Mouse (Mus musculus) activated CD4-positive, CD25-positive, alpha-beta regulatory T cell, adult 4 months (primary cell): Measurements from ENCODE around the gene Wwtr1. TPM values are rescaled to one million over a fixed set of nuclear protein-coding genes. Genes with fewer than 3 reads are reported as not detected.

ENCODE experiments used
- ATAC-seq: one replicate; pipeline ENCODE4 v1.8.0; 2017
- polyA plus RNA-seq, 2 experiments: library from polyadenylated mRNA; unstranded; fragments of 100-300 nt; shearing (Covaris generic); gene quantifications; one replicate each; pipeline ENCODE4 v1.2.1; 2017

Wwtr1 gene
- polyA plus RNA-seq, 2 experiments from 2014 or later = 0.09 TPM; not detected in 1

DNA sequence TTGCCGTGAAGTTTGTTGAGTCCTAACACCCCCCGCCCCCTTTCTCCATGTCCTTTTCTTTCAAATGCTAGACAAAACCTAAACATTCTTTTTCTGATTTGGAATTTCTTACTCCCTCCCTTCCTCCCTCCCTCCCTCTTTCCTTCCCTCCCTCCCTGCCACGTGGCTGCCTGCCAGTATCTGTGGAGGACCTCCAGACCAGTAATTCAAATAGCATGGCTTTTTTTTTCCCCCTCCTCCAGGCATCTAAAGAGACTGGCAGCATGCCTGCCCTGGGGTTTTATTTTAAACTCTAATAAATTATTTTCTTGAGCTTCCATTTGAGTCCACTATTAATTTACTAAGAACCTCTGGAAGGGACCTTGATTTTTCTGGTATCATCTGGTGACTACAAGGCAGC lies 130.0 kb downstream of the Wwtr1 start:
- ATAC-seq = no peak

DNA sequence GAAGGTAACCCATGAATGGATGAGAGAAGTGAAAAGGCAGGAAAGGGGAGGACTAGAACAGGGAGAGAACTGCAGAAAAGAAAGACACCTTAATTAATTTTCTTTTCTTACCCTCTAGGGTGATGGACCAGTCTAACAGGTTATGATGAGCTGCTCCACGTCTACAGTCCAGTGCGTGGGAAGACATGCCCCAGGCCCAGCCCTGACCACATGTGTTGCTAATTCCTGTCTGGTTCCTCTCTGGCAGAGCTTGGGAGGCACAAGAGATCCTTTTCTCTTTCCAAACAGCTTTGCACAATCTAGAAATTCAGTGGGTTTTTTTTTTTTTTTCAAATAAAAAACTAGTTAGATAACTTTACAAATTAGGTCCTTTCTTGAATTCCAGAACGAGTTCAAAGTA lies 134.8 kb downstream of the Wwtr1 start:
- no peak for ATAC-seq

DNA sequence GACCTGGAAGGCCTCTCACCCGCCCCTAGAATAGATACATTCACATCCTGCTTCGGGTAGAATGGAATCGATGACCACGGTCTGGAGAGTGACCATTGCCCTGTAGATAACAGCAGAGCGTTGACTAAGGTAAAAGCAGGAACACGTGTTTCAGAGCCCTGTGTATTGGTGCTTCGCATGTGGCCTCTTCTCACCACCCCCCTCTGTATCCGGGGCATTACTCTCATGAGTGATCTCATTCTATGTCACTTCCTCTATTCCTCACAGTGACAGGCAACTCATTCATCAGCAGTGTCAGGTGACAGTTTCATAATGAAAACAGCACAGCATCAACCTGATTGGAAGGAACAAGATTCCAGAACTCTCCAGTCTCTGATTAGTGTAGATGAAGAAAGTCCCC lies 140.3 kb downstream of the Wwtr1 start:
- ATAC-seq = no peak

DNA sequence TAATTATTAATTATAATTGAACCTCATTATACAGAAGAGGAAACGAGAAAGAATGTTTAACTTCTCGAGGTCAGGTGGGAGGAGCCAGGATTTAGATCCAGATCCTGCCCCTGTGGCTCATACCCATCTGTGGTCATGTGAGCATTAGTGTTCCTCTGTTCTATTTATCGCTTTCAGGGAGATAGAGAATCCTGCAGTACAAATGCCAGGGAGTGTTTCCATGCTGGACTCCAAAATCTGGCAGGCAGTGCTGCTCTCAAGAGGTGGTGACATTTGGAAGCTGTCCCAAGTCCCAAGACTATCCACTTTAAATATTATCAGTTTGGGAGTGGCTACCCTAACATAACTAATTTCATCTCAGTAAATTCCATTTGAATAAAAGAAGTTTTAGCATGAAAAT lies 144.0 kb downstream of the Wwtr1 start:
- ATAC-seq = no peak

DNA sequence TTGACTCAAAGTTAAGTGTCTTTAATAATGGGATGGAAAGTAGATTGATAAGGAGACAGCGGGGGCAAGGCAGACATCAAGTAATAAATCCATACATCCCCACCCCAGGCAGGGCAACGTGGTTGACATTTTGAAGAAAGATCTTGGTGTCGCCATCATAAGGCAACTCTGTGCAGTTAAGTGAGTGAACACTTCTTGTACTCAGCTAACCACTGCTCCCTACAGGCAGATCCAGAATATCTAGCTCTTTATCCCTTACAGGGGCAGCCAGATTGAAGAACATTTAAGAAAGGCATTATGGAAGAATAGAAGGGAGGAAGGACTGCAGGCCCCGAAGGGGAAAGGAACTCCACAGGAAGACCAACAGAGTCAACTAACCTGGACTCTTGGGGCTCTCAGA lies 146.2 kb downstream of the Wwtr1 start:
- ATAC-seq = no peak

DNA sequence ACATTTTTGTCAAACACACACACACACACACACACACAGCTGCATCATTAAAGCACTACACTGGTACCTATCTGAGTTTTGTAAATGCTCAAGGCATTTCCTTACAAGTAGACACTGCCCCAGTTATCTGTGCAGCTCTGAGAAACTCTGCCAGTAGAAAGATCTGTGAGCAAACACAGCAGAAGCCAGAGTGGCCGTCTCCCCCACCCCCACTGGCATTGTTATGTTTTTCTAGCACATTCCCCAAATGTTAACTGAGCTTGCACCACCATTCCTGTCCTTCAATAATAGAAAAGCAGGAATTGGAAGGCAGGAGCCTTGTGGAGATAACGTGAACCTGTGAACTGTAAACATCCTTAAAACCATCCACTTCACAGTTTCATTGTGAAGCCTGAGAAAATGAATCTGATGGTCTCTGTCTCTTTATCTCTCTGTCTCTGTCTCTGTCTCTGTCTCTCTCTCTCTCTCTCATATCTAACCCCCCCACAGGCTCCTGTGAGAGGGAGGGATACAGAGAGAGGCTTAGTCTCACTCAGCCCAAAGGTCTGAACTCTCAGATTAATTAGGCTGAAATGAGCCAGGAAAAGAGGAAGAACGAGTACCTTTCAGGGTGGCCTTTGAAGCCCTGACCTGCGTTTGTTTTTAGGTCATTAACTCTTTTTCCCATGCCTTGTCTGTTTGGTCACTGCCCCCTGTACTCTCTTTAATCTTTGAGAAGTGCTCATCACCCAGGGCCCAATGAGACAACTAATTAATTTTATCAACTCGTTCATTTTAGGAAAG lies 146.8 kb downstream of the Wwtr1 start:
- ATAC-seq = no peak

DNA sequence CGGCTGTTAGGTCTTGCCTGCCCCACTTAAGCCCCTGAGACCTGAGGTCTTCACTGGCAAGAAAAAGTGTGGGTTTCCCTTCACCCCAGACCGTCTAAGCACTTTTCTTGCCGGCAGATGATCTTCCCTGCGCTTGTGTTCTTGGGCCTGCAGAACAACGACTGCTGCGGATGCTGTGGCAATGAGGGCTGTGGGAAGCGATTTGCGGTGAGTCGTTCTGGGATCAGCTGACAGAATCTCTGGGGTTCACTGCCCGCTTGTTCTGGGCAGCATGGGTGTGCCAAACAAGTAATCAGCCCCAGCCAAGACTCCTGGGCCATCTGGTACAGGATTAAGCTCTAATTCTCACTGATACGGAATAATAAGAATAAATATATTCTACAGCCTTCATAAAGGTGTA lies 149.4 kb downstream of the Wwtr1 start:
- ATAC-seq = no peak

DNA sequence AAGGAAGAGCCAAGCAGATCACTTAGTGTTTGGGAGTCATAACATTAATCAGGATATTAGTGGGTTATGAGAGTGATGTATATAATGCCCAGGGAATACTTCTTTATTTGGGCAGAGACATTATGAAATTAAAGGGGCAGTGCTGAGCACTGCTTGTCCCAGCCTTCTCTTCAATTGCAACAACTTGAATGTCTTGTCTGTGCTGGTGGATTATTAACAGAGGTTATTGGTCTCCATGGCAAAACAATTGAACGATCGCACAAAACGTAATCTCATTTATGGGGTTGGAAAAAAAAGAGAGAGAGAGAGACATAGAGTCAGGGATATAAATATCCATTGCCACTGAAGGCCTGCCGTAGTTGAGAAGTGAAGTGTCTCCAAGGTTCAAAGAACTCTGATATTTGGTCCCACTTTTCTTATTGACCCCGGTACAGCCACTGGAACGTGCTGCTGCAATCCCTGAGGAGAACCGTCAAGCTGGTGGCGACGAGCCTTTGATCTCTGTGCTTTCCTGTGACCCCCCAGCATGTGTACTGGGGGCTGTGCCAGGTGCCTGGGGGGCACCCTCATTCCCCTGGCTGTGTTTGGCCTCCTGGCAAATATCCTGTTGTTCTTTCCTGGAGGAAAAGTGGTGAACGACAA lies 150.5 kb downstream of the Wwtr1 start, which contains the start of gene Tm4sf4:
Tm4sf4 (plus strand) TSS at position 226 of the 642 bp plus-strand sequence.
- ATAC-seq = no peak

DNA sequence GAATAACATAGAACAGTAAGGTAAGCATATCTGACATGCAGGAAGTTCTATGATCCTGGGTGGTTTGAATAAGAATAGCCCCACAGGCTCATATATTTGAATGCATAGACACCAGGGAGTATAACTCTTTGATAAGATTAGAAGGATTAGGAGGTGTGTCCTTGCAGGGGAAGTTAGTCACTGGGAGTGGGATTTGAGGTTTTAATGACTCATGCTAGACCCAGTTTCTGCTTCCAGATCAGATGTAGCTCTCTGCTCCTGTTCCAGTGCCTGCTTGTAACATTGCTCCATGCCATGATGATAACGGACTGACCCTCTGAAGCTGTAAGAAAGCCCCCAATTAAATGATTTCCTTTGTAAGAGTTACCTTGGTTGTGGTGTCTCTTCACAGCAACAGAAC lies 155.1 kb downstream of the Wwtr1 start:
- ATAC-seq = no peak

DNA sequence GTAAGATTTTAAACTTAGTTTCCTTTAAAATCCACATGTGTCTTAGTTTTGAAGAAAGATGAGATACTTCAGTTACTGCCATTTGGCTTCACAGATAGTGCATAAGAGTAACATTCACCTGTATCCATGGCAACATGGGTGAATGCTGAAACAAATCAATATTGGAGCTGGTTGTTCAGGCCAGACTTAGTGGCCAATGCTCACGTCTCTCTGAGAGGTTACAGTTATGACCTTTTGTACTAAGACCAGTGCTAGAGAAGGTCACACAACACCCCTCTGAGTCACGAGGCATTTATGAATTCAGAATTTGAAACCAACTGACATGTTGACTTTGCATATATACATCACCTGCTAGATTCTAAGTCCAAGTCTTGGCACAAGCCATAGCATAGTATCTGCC lies 155.5 kb downstream of the Wwtr1 start:
- ATAC-seq = no peak

DNA sequence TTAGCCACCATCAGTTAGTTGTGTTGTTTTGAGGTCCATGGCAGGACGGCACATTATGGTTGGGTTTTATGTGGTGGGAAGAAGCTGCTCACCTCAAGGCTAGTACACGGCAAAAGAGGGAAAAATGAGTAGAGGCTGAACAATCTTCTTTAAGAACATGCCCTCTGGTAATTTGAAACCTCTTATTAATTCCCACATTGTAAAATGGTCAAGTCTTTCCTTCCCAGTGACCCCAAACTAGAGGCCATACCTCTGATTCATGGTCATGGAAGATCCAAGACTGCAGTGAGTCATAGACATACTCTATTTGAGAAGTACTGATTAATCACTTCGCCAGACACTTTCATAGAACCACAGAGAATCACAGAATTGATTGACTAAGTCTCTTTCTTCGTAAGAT lies 164.2 kb downstream of the Wwtr1 start:
- ATAC-seq = no peak

Other genes with a start within 250 kb of the Wwtr1 start
- not detected for gene Tm4sf4, start 150.6 kb downstream of the Wwtr1 start, polyA plus RNA-seq
- 10 to 100 TPM; 74.9 to 82.5 TPM for gene Commd2, start 75.8 kb upstream of the Wwtr1 start, polyA plus RNA-seq
- gene Ankub1, start 116.9 kb upstream of the Wwtr1 start, polyA plus RNA-seq = under 1 TPM; 0.17 to 0.32 TPM
- 10 to 100 TPM; 52.0 to 59.6 TPM for gene Rnf13, start 160.2 kb upstream of the Wwtr1 start, polyA plus RNA-seq